Mouse (Mus musculus) brain, embryonic 14.5 days (tissue): ENCODE results near the gene Sys1.

ENCODE experiments used
- CTCF ChIP-seq: fragments of 200-500 bp; IDR thresholded peaks from 2 replicates; pipeline ENCODE4 v1.5.1; 2012; ENCODE audit warnings: inconsistent platforms, mild to moderate bottlenecking, moderate library complexity, borderline replicate concordance; ENCODE audit not compliant: insufficient read depth, insufficient read length; ENCODE audit errors: extremely low read depth
- POLR2A ChIP-seq: fragments of 200-500 bp; IDR thresholded peaks from 2 replicates; pipeline ENCODE4 v1.6.1; 2012; ENCODE audit warnings: mild to moderate bottlenecking, inconsistent platforms, borderline replicate concordance; ENCODE audit not compliant: poor library complexity, insufficient read depth, insufficient read length, severe bottlenecking; ENCODE audit errors: extremely low read depth

DNA sequence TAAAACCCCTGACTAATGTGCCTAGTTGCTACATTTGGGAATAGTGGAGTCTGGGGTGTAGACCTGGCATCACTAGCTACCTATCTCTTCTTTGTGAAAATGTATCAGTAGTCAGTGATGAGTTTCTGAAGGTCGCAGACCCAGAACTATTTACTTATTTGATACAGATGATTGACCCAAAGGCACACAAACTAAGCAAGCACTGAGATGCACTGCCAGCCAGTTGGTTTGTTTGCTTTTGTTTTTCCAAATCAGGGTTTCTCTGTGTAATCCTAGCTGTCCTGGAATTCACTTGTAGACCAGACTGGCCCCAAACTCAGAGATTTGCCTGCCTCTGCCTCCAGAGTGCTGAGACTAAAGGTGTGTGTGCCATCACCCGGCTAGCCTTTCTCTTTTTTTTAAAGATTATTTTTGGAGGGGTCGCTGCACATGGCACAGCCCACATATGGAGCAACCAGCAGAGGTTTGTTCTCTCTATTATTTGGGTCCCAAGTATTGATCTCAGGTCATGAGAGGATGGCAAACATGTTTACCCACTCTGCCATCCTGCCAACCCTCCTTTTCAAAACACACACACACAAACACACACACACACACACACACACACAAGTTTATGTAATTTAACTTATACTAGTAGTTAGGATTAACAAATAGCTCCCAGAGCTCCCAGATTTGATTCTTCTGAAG is 11.2 kb upstream of the Sys1 start:
- TF ChIP-seq POLR2A (no peak), CTCF (no peak)
